Mouse (Mus musculus) midbrain, embryonic 11.5 days (tissue): ENCODE measurements around the gene Slc25a17. TPM values are rescaled to one million over a fixed set of nuclear protein-coding genes. Genes with fewer than 3 reads are reported as not detected.

ENCODE experiments used
- ATAC-seq: fragments of 200-750 bp; cut with Nextera tagmentation; 2 replicates; pipeline ENCODE4 v1.8.0; 2017; ENCODE audit warnings: moderate TSS enrichment, moderate library complexity; ENCODE audit not compliant: low FRiP score
- DNase-seq: peaks from one replicate; pipeline ENCODE4 v3.0.0; 2015; ENCODE audit warnings: low spot score; ENCODE audit errors: missing footprints
- H3K27ac ChIP-seq: fragments of 300-500 bp; sonication (generic); 2 replicates; pipeline ENCODE4 v1.5.1; 2014; ENCODE audit warnings: low read depth, low read length
- H3K27me3 ChIP-seq: fragments of 300-500 bp; sonication (generic); 2 replicates; pipeline ENCODE4 v1.6.1; 2014; ENCODE audit warnings: mild to moderate bottlenecking, low read length, moderate library complexity, mixed read lengths; ENCODE audit not compliant: control insufficient read depth, insufficient read depth
- H3K36me3 ChIP-seq: fragments of 300-500 bp; sonication (generic); 2 replicates; pipeline ENCODE4 v1.6.1; 2014; ENCODE audit warnings: mild to moderate bottlenecking, low read length, moderate library complexity, mixed read lengths; ENCODE audit not compliant: control insufficient read depth, insufficient read depth
- H3K4me1 ChIP-seq: fragments of 300-500 bp; sonication (generic); 2 replicates; pipeline ENCODE4 v1.6.1; 2014; ENCODE audit warnings: low read length; ENCODE audit not compliant: control insufficient read depth, insufficient read depth
- H3K4me2 ChIP-seq: fragments of 300-500 bp; sonication (generic); 2 replicates; pipeline ENCODE4 v1.6.1; 2014; ENCODE audit warnings: mild to moderate bottlenecking, moderate library complexity
- H3K4me3 ChIP-seq: fragments of 300-500 bp; sonication (generic); 2 replicates; pipeline ENCODE4 v1.5.1; 2014; ENCODE audit warnings: low read depth, low read length
- H3K9ac ChIP-seq: fragments of 300-500 bp; sonication (generic); 2 replicates; pipeline ENCODE4 v1.6.1; 2014; ENCODE audit warnings: low read length
- H3K9me3 ChIP-seq: fragments of 300-500 bp; sonication (generic); 2 replicates; pipeline ENCODE4 v1.6.1; 2016; ENCODE audit warnings: low read length; ENCODE audit not compliant: control insufficient read depth
- WGBS: fragments of 180-500 bp; shearing (Covaris S2); extraction: QIAGEN DNeasy Blood & Tissue Kit; methylation state at CpG from one replicate; pipeline ENCODE4 v1.1.7; 2014; 5-methylcytosine and 5-hydroxymethylcytosine counted together
- polyA plus RNA-seq: library from polyadenylated mRNA; unstranded; fragments of >200 nt; fragmentation: Nextera tagmentation; extraction: Ambion mirVana; gene quantifications from 2 replicates; pipeline ENCODE4 v1.2.1, GENCODE M21; 2014

The Slc25a17 gene
- polyA plus RNA-seq, 1 experiment from 2014 or later: 110 TPM

DNA sequence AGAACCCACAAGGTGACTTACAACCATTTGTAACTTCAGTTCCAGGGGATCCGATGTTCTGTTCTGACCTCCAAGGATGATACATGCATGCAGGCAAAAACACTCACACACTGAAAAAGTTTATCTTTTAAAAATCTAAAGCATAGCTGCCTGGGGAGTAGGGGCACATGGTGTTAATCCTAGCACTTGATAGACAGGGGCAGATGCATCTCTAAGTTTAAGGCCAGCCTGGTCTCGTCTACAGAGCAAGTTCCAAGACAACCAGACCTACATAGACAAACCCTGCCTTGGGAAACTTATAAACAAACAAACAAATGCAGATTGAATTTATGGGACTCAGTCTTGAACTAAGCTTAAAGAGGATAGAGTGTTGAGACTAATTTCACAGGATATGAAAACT is 18.2 kb upstream of the Slc25a17 start:
- peaks cover 16% of the 10 kb centered on the region for H3K36me3 ChIP-seq
- WGBS: 82% methylated on average over 2 of the region's 2 CpGs
- H3K4me2 ChIP-seq: no peak overlapping the region
- H3K9ac ChIP-seq: no peak overlapping the region
- no peak for ATAC-seq
- no peaks in the 10 kb centered on the region for H3K27me3 ChIP-seq
- H3K4me3 ChIP-seq: no peak overlapping the region
- H3K9me3 ChIP-seq: no peaks in the 10 kb centered on the region
- no peaks in the 10 kb centered on the region for H3K4me1 ChIP-seq
- no peak overlapping the region for H3K27ac ChIP-seq
- DNase-seq: no peak

DNA sequence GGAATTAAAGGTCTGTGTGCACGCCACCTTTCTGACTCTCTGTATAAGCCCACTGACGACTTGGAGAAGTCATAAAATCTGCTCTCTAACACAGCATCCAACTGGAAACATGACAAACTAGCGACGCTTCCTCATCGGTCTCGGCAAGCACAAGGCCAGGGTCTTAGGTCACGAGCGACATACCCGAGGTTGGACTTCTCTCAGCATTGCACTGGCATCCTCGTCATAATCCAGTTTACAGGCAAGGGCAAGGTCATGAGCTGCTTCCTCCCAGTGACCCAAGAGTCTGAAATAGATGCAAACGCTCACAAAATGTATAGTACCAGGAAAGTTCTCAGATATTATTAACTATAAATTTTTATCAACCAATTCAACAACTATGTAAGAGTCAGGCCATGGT is 14.0 kb upstream of the Slc25a17 start:
- DNase-seq (no peak), ATAC-seq (no peak)
- Histone ChIP-seq H3K4me3 (no peak overlapping the region), H3K9me3 (no peaks in the 10 kb centered on the region), H3K4me1 (no peaks in the 10 kb centered on the region), H3K27ac (no peak overlapping the region), H3K9ac (no peak overlapping the region), H3K27me3 (no peaks in the 10 kb centered on the region), H3K36me3 (peaks cover 21% of the 10 kb centered on the region), H3K4me2 (no peak overlapping the region)
- WGBS: 92% methylated on average over 11 of the region's 11 CpGs

DNA sequence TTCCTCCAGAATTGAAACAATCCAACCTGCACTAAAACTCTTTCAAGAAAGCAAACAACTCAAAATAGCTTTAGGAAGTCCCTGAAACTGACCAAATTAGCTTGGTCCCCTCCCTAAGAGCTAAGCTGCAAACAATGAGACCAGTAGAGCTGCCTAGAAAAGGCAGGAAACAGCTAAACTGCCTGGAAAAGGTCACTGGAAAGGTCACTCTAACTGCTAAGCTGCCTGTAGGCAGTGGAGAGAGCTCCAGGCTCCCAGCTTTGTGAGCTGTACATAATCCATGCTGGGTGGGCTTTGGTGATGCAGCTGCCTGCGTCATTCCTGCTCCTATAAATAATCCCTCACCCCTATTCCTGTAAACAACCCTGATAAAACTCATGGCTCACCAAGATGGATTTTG is 9.7 kb upstream of the Slc25a17 start:
- no peak overlapping the region for H3K4me3 ChIP-seq
- H3K27ac ChIP-seq: no peak overlapping the region
- H3K4me2 ChIP-seq: no peak overlapping the region
- no peak for DNase-seq
- ATAC-seq: no peak
- H3K9ac ChIP-seq: no peak overlapping the region
- H3K4me1 ChIP-seq: no peaks in the 10 kb centered on the region
- peaks cover 16% of the 10 kb centered on the region for H3K36me3 ChIP-seq
- H3K27me3 ChIP-seq: no peaks in the 10 kb centered on the region
- H3K9me3 ChIP-seq: no peaks in the 10 kb centered on the region
- WGBS: 29% methylated on average over 1 of the region's 1 CpGs

DNA sequence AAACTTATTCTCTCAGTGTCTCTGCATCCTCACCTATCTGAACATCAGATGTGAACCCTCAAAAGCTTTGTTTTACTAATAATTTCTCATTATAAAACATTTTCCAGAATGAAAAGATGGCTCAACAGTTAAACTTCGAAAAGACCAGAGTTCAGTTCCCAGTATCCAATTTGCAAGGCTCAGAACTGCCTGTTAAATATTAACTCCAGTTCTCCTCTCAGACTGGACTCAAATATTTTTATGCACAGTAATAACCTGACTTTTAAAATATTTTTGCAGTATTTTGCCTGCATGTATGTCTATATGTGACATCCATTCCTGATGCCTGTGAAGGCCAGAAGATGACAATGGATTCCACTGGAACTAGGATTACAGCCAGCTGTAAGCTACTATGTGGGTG is 8.0 kb upstream of the Slc25a17 start:
- H3K4me1 ChIP-seq: no peaks in the 10 kb centered on the region
- H3K4me3 ChIP-seq: no peak overlapping the region
- no peaks in the 10 kb centered on the region for H3K27me3 ChIP-seq
- no peak overlapping the region for H3K4me2 ChIP-seq
- DNase-seq (no peak), ATAC-seq (no peak)
- H3K9me3 ChIP-seq: no peaks in the 10 kb centered on the region
- H3K36me3 ChIP-seq: peaks cover 16% of the 10 kb centered on the region
- WGBS: 94% methylated on average over 1 of the region's 1 CpGs
- no peak overlapping the region for H3K27ac ChIP-seq
- H3K9ac ChIP-seq: no peak overlapping the region

DNA sequence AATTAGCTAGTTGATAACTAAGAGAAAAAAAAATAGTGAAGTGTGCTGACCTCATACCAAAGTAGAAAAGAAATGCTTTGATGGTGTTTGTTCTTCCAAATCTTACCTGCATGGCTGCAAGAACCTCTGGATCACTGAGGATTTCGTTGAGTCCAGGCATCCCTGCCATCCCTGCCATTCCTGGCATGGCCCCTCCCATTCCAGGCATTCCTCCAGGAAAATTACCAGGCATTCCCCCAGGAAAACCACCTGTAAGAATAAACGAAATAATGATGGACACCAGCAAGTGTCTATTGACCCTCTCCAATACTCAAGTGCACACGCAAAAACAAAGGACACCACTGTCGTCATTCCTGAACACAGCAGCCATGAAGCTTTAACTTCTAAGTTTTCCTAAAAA is 5.6 kb upstream of the Slc25a17 start:
- WGBS: 92% methylated on average over 4 of the region's 4 CpGs
- Histone ChIP-seq H3K36me3 (peaks cover 9% of the 10 kb centered on the region; the same call in 1 of the 2 replicates), H3K4me3 (no peak overlapping the region), H3K4me2 (no peak overlapping the region), H3K27me3 (no peaks in the 10 kb centered on the region), H3K9me3 (no peaks in the 10 kb centered on the region), H3K4me1 (no peaks in the 10 kb centered on the region), H3K27ac (no peak overlapping the region), H3K9ac (no peak overlapping the region)
- DNase-seq (no peak), ATAC-seq (no peak)

DNA sequence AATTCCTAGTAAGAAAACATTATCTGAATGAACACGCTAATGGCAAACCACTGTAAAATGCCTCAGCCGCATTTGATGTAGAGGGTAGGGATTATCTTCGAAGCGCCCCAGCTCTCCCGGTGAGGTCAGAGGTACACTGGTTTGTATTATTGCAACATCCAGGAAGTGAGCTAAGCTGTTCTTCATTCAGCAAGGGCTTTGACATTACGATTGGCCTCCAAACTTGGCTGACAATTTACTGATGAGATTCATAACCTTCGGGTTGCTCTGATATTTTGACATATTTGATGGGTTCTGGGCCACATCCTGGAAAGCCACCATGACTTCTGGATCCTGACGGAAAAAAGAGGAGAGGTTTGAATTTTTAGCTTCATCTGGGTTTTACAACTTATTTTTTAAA is 4.6 kb upstream of the Slc25a17 start:
- DNase-seq (no peak), ATAC-seq (no peak)
- peaks cover 5% of the 10 kb centered on the region; the same call in 1 of the 2 replicates for H3K36me3 ChIP-seq
- H3K27ac ChIP-seq: no peak overlapping the region
- no peaks in the 10 kb centered on the region for H3K27me3 ChIP-seq
- no peak overlapping the region for H3K9ac ChIP-seq
- WGBS: 93% methylated on average over 8 of the region's 8 CpGs
- H3K4me3 ChIP-seq: no peak overlapping the region
- H3K4me2 ChIP-seq: no peak overlapping the region
- H3K4me1 ChIP-seq: no peaks in the 10 kb centered on the region; the same call in 1 of the 2 replicates
- no peaks in the 10 kb centered on the region for H3K9me3 ChIP-seq

DNA sequence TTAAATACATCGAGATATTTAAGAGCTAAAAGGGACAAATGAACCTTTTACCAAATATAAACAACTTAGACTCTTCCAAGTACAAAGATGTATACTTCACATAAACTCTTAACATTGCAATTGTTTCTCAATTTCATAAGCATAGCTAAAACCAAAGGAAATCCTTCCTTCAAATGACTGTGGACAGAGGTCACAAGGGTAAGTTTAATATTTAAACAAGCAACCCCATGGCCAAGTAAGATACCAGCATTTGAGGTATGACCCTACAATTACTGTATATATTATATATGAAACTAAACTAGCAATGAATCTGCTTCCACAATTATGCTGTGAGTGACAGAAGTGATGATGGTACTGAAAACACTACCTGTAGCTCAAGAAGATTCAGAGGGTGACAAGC is 3.7 kb upstream of the Slc25a17 start:
- no peak overlapping the region for H3K4me2 ChIP-seq
- ATAC-seq: no peak
- no peaks in the 10 kb centered on the region for H3K27me3 ChIP-seq
- no peak for DNase-seq
- H3K9me3 ChIP-seq: no peaks in the 10 kb centered on the region
- WGBS: 82% methylated on average over 1 of the region's 1 CpGs
- 0 out of 2 replicates have a peak, but pooled peaks cover 4% of the 10 kb centered on the region for H3K36me3 ChIP-seq
- H3K4me1 ChIP-seq: peaks cover 8% of the 10 kb centered on the region; the same call in 1 of the 2 replicates
- no peak overlapping the region for H3K27ac ChIP-seq
- H3K4me3 ChIP-seq: no peak overlapping the region
- no peak overlapping the region for H3K9ac ChIP-seq

DNA sequence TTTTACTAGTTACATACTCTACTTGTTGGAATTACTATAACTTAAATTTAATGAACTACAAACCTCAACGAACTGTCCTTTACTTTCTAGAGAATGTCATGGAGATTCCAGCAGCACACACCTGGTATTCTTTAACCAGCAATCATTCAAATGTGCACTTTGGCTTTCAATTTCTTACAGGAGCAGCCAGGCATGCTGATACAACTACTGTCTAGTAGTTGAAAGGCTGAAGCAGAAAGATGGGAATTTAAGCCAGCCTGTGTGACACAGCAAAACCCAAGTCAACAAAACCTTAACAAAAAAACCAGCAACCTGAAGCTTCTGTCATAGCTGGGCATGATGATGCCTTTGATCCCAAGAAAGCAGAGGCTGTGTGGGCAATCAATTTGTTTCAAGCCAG is 1.9 kb upstream of the Slc25a17 start:
- 98% methylated on average over 1 of the region's 1 CpGs for WGBS
- no peaks in the 10 kb centered on the region for H3K9me3 ChIP-seq
- ATAC-seq: no peak
- H3K36me3 ChIP-seq: 0 out of 2 replicates have a peak, but pooled peaks cover 2% of the 10 kb centered on the region
- no peak overlapping the region for H3K4me2 ChIP-seq
- H3K27me3 ChIP-seq: no peaks in the 10 kb centered on the region
- no peak overlapping the region for H3K4me3 ChIP-seq
- H3K27ac ChIP-seq: no peak overlapping the region
- no peak overlapping the region for H3K9ac ChIP-seq
- no peak for DNase-seq
- H3K4me1 ChIP-seq: peaks cover 8% of the 10 kb centered on the region; the same call in 1 of the 2 replicates

DNA sequence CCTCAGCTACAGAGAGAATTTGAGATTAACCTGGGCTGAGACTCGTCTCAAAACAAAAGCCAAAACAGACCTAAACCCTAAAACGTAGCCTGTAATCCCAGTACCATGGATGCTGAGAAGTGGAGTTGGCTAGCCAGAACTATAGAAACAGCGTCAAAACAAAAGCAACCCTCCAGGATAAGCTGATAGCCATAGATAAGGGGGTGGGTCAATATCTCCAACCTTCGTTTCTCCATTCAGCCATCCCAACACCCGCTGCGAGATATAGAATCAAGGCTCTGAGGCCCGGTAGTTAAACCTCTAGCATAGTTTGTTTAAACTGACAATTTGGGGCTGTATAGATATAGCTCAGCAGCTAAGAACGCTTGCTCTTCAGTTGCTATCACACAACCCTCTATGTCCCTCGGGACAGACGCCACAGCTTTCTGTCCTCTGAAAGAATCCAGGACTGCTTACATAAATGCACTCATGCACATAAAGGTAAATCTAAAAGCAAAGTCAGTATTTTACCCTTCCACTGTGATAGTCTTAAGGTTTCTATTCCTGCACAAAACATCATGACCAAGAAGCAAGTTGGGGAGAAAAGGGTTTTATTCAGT is 904 bp upstream of the Slc25a17 start:
- H3K9ac ChIP-seq: no peak overlapping the region
- DNase-seq (no peak), ATAC-seq (no peak)
- 43% methylated on average over 10 of the region's 10 CpGs for WGBS
- H3K4me3 ChIP-seq: no peak overlapping the region
- H3K36me3 ChIP-seq: no peaks in the 10 kb centered on the region
- no peak overlapping the region for H3K4me2 ChIP-seq
- peaks cover 10% of the 10 kb centered on the region for H3K4me1 ChIP-seq
- H3K27ac ChIP-seq: no peak overlapping the region
- H3K27me3 ChIP-seq: no peaks in the 10 kb centered on the region
- no peaks in the 10 kb centered on the region for H3K9me3 ChIP-seq
